Comparison of ENCODE assay signal across 14 mouse cellular contexts in genomic region chr5:137973738-137974137, GRCm38 (mm10). TPM values are rescaled to one million over a fixed set of nuclear protein-coding genes. Genes with fewer than 3 reads are reported as not detected.
A peak's percentile ranks its signal among the peaks of the same experiment; 100 is the strongest.
DNase-seq lines count a peak whose midpoint lies in the region; ATAC-seq and TF ChIP-seq lines count a peak whose summit lies in the region.
"Had no signal": no experiment of that assay in that cellular context is flagged by ENCODE, and none has a peak within 500 bp of the region (broad histone marks: within the 10 kb centered on the region; RNA-seq: fewer than 3 reads in every experiment).

No protein-coding gene starts in this region.

- TF ChIP-seq CTCF in intestine, postnatal 0 days (IDR thresholded peaks at IDR 0.05; ENCODE audit: low read depth), result peak; percentile 75
- peak; percentile 66 for TF ChIP-seq CTCF in Patski (IDR thresholded peaks at IDR 0.05)

- ATAC-seq in intestine, postnatal 0 days, result no peak
- ATAC-seq in intestine, embryonic 15.5 days, result no peak
- no peak for ATAC-seq in Patski
- ATAC-seq in megakaryocyte-erythroid progenitor cell, adult 5-6 weeks (replicated peaks; ENCODE audit: low FRiP score, low TSS enrichment, poor library complexity, severe bottlenecking), result 0 out of 2 replicates have a peak, but pooled peaks have one; percentile 50
- ATAC-seq: forebrain, embryonic 15.5 days had no signal

- CTCF ChIA-PET in Patski (lab: Charles Lee), result interaction anchor here (0.9 to 1.4 kb wide), 3 partner anchors 16 to 76 kb away, joined by 3 to 4 read pairs (median 3); no protein-coding TSS in a partner anchor

- H3K4me1 ChIP-seq in intestine, postnatal 0 days (replicated peaks; ENCODE audit: control insufficient read depth, insufficient read depth, low read length), result no peaks in the 10 kb centered on the region
- H3K4me1 ChIP-seq in intestine, embryonic 15.5 days (replicated peaks), result no peaks in the 10 kb centered on the region
- H3K4me1 ChIP-seq: forebrain, embryonic 15.5 days; heart, embryonic 15.5 days; limb, embryonic 15.5 days had no signal

- H3K36me3 ChIP-seq in intestine, postnatal 0 days (ENCODE audit: control insufficient read depth, insufficient read depth), result no peaks in the 10 kb centered on the region
- H3K36me3 ChIP-seq in intestine, embryonic 15.5 days, result no peaks in the 10 kb centered on the region
- H3K36me3 ChIP-seq: forebrain, embryonic 15.5 days; heart, embryonic 15.5 days; limb, embryonic 15.5 days had no signal

- peak; percentile 10 for DNase-seq in lung, postnatal 10 days
- no peak for DNase-seq in lung, adult 18-20 months
- DNase-seq in Patski (ENCODE audit: low read depth, low spot score), result no peak
- DNase-seq in adrenal gland, postnatal 25 days, result no peak
- DNase-seq: kidney, postnatal 14 days; spleen, adult 18-20 months had no signal

- no peak overlapping the region for H3K9ac ChIP-seq in intestine, postnatal 0 days (ENCODE audit: low read depth, low read length)
- H3K9ac ChIP-seq in intestine, embryonic 15.5 days, result no peak overlapping the region
- H3K9ac ChIP-seq: forebrain, embryonic 15.5 days; heart, embryonic 15.5 days; limb, embryonic 15.5 days had no signal

- no peaks in the 10 kb centered on the region for H3K9me3 ChIP-seq in intestine, postnatal 0 days (ENCODE audit: control insufficient read depth)
- H3K9me3 ChIP-seq in intestine, embryonic 15.5 days, result no peaks in the 10 kb centered on the region
- H3K9me3 ChIP-seq: forebrain, embryonic 15.5 days; heart, embryonic 15.5 days; limb, embryonic 15.5 days had no signal

- POLR2A ChIA-PET in Patski (lab: Charles Lee), result no interaction called here

- 51% methylated on average over 3 of the region's 3 CpGs for WGBS in intestine, postnatal 0 days
- WGBS in intestine, embryonic 15.5 days, result 55% methylated on average over 3 of the region's 3 CpGs

- H3K27me3 ChIP-seq in intestine, postnatal 0 days (replicated peaks; ENCODE audit: control insufficient read depth, insufficient read depth, low read length), result no peaks in the 10 kb centered on the region
- no peaks in the 10 kb centered on the region for H3K27me3 ChIP-seq in intestine, embryonic 15.5 days (replicated peaks)
- peaks cover 19% of the 10 kb centered on the region for H3K27me3 ChIP-seq in Patski
- H3K27me3 ChIP-seq: forebrain, embryonic 15.5 days; heart, embryonic 15.5 days; limb, embryonic 15.5 days had no signal

- in situ Hi-C loops in Patski (cut with MboI; ENCODE audit: low pct_unique_long_range_greater_than_20kb), result no loop called here

- no peak overlapping the region for H3K4me2 ChIP-seq in intestine, postnatal 0 days (replicated peaks; ENCODE audit: low read depth)
- no peak overlapping the region for H3K4me2 ChIP-seq in intestine, embryonic 15.5 days (replicated peaks)
- H3K4me2 ChIP-seq: forebrain, embryonic 15.5 days; heart, embryonic 15.5 days; limb, embryonic 15.5 days had no signal

- no peak overlapping the region for H3K4me3 ChIP-seq in intestine, postnatal 0 days (ENCODE audit: low read depth, low read length)
- H3K4me3 ChIP-seq in intestine, embryonic 15.5 days (replicated peaks), result no peak overlapping the region
- H3K4me3 ChIP-seq: forebrain, embryonic 15.5 days; heart, embryonic 15.5 days; limb, embryonic 15.5 days; myocyte had no signal

- H3K27ac ChIP-seq in intestine, postnatal 0 days (ENCODE audit: low read depth, low read length), result no peak overlapping the region
- no peak overlapping the region for H3K27ac ChIP-seq in intestine, embryonic 15.5 days
- H3K27ac ChIP-seq: forebrain, embryonic 15.5 days; heart, embryonic 15.5 days; limb, embryonic 15.5 days had no signal

RNA-seq across cellular contexts. Expression of gene Azgp1, which starts 7.6 kb away (rescaled TPM):
- polyA plus RNA-seq in intestine, postnatal 0 days (2015; fragmentation: Nextera tagmentation; extraction: Ambion mirVana), result not detected in 2 replicates
- polyA plus RNA-seq in intestine, embryonic 15.5 days (2015; fragmentation: Nextera tagmentation; extraction: Ambion mirVana), result 0.14 and 0.25 TPM in 2 replicates
- not detected for polyA plus RNA-seq in Patski (2021)
- not detected in 2 replicates for total RNA-seq in megakaryocyte-erythroid progenitor cell, adult 5-6 weeks (2014; fragmentation: Nextera tagmentation)
- not detected in 2 replicates for total RNA-seq in megakaryocyte-erythroid progenitor cell, adult 5-6 weeks (2017)
- 0.52 and 11.1 TPM in 2 replicates for total RNA-seq in adrenal gland, postnatal 25 days (2021)
- polyA plus RNA-seq: forebrain, embryonic 15.5 days; limb, embryonic 15.5 days; myocyte had no signal

RNA-seq across cellular contexts. Expression of gene Gjc3, which starts 10.8 kb away (rescaled TPM):
- polyA plus RNA-seq in intestine, postnatal 0 days (2015; fragmentation: Nextera tagmentation; extraction: Ambion mirVana), result 0.69 and 1.0 TPM in 2 replicates
- polyA plus RNA-seq in intestine, embryonic 15.5 days (2015; fragmentation: Nextera tagmentation; extraction: Ambion mirVana), result 0.64 and 0.81 TPM in 2 replicates
- polyA plus RNA-seq in Patski (2021), result not detected
- total RNA-seq in megakaryocyte-erythroid progenitor cell, adult 5-6 weeks (2014; fragmentation: Nextera tagmentation), result not detected in 2 replicates
- total RNA-seq in megakaryocyte-erythroid progenitor cell, adult 5-6 weeks (2017), result not detected in 2 replicates
- 0.55 TPM in 1 of 2 replicates, not detected in the other for total RNA-seq in adrenal gland, postnatal 25 days (2021)
- polyA plus RNA-seq: heart, embryonic 15.5 days; myocyte had no signal

RNA-seq across cellular contexts. Expression of gene Smok3a, which starts 47.3 kb away (rescaled TPM):
- not detected in 2 replicates for polyA plus RNA-seq in intestine, postnatal 0 days (2015; fragmentation: Nextera tagmentation; extraction: Ambion mirVana)
- not detected in 2 replicates for polyA plus RNA-seq in intestine, embryonic 15.5 days (2015; fragmentation: Nextera tagmentation; extraction: Ambion mirVana)
- not detected for polyA plus RNA-seq in Patski (2021)
- not detected in 2 replicates for total RNA-seq in megakaryocyte-erythroid progenitor cell, adult 5-6 weeks (2014; fragmentation: Nextera tagmentation)
- total RNA-seq in megakaryocyte-erythroid progenitor cell, adult 5-6 weeks (2017), result not detected in 2 replicates
- not detected in 2 replicates for total RNA-seq in adrenal gland, postnatal 25 days (2021)
- polyA plus RNA-seq: forebrain, embryonic 15.5 days; heart, embryonic 15.5 days; limb, embryonic 15.5 days; myocyte; urinary bladder, adult 2 months had no signal

RNA-seq across cellular contexts. Expression of gene Smok3b, which starts 47.5 kb away (rescaled TPM):
- polyA plus RNA-seq in intestine, postnatal 0 days (2015; fragmentation: Nextera tagmentation; extraction: Ambion mirVana), result not detected in 2 replicates
- polyA plus RNA-seq in intestine, embryonic 15.5 days (2015; fragmentation: Nextera tagmentation; extraction: Ambion mirVana), result not detected in 2 replicates
- not detected for polyA plus RNA-seq in Patski (2021)
- total RNA-seq in megakaryocyte-erythroid progenitor cell, adult 5-6 weeks (2014; fragmentation: Nextera tagmentation), result not detected in 2 replicates
- total RNA-seq in megakaryocyte-erythroid progenitor cell, adult 5-6 weeks (2017), result not detected in 2 replicates
- not detected in 2 replicates for total RNA-seq in adrenal gland, postnatal 25 days (2021)
- polyA plus RNA-seq: forebrain, embryonic 15.5 days; heart, embryonic 15.5 days; limb, embryonic 15.5 days; myocyte; urinary bladder, adult 2 months had no signal

RNA-seq across cellular contexts. Expression of gene Cyp3a13, which starts 52.3 kb away (rescaled TPM):
- 119 and 134 TPM in 2 replicates for polyA plus RNA-seq in intestine, postnatal 0 days (2015; fragmentation: Nextera tagmentation; extraction: Ambion mirVana)
- 32.9 and 33.1 TPM in 2 replicates for polyA plus RNA-seq in intestine, embryonic 15.5 days (2015; fragmentation: Nextera tagmentation; extraction: Ambion mirVana)
- 1.3 TPM for polyA plus RNA-seq in Patski (2021)
- total RNA-seq in megakaryocyte-erythroid progenitor cell, adult 5-6 weeks (2014; fragmentation: Nextera tagmentation), result not detected in 2 replicates
- not detected in 2 replicates for total RNA-seq in megakaryocyte-erythroid progenitor cell, adult 5-6 weeks (2017)
- total RNA-seq in adrenal gland, postnatal 25 days (2021), result 0.90 TPM in 1 of 2 replicates, not detected in the other
- polyA plus RNA-seq: forebrain, embryonic 15.5 days; heart, embryonic 15.5 days had no signal
